Mouse (Mus musculus): Measurements from ENCODE around the gene Atg7.

The Atg7 gene

GRCm38 (mm10) chr6:114851688-114852087 is 208.8 kb downstream of the Atg7 start:
- DNase-seq (ENCODE audit: low read depth, low spot score): no peak

- no peak for DNase-seq (ENCODE audit: low read depth, low spot score)
Measured at GRCm38 (mm10) chr6:114852739-114853138, 209.8 kb downstream of the Atg7 start.

- no peak for DNase-seq (ENCODE audit: low read depth, low spot score)
Measured at GRCm38 (mm10) chr6:114854368-114854767, 211.5 kb downstream of the Atg7 start.

GRCm38 (mm10) chr6:114855644-114856043 is 212.7 kb downstream of the Atg7 start:
- no peak for DNase-seq (ENCODE audit: low read depth, low spot score)

GRCm38 (mm10) chr6:114856501-114856900 is 213.6 kb downstream of the Atg7 start:
- DNase-seq (ENCODE audit: low read depth, low spot score): no peak

DNA sequence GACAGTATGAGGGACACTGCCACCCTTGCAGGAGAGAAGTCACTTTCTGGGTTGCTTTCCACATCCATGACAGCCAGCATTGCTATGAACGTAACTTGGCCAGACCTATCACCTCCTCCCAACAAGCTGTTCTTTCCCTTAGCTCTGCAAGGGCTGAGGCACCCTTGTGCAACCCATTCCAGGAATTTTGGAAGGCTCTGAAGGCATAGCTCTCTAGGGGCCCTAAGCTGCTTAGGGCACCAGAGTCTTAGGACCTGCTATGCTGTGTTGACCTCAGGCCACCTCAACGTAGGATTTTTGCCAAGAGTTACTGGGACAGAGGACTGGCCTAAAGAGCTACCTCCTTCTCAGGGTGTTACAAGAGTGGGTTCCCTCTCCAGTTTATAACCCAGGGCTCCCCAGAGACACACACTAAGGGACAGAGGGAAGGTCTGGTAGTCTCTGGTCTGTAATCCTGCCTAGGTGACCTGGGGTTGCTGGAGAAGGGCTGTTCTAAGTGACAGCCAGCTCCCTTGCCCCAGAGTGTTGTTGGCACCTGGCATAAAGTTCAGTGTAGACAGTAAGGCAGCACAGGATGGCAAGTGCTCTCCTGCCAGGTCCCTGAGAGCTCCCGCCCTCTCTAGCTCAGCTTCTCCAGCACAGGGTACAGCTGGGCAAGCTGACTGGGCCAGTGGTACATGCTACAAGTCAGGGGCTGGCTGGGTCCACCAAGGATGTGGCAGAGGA is 215.3 kb downstream of the Atg7 start:
- DNase-seq (ENCODE audit: low read depth, low spot score): no peak

DNA sequence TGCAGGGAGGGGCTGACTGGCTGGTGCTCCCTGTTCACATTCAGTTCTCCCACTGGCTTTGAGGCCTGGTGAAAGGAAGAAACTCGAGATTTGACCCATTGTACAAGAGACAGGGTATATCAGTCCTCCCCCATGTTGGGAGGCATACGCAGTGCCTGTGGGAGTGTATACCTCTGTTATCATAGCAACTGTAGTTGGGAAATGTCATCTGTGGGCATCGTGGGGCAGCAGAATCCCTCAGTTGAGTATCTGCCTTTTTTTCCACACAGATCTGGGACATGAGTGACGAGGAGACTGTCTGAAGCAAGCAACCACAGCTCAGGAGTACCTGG is 215.8 kb downstream of the Atg7 start:
- no peak for DNase-seq (ENCODE audit: low read depth, low spot score)

GRCm38 (mm10) chr6:114860677-114861568 is 218.0 kb downstream of the Atg7 start:
- DNase-seq (ENCODE audit: low read depth, low spot score): no peak

DNA sequence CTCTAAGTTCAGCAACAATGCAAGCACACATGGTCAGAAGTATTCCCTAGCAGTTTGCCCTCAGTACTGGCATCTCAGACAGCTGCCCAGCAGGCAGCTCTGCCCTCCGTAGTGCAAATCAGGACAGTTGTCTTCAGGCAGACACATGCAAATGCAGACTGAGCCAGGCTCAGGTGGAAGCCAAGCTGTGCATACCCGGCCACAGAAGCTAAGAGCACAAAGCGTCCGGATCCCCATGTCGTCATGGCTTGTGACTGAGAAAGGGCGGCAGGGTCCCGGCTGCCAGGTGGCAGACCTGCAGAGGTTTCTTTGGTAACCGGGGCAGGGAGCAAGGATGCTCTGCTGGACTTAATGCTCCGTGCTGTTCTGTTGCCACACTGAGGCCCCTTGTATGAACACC is 218.7 kb downstream of the Atg7 start:
- DNase-seq (ENCODE audit: low read depth, low spot score): no peak

GRCm38 (mm10) chr6:114862046-114862445 is 219.1 kb downstream of the Atg7 start:
- DNase-seq (ENCODE audit: low read depth, low spot score): no peak

DNA sequence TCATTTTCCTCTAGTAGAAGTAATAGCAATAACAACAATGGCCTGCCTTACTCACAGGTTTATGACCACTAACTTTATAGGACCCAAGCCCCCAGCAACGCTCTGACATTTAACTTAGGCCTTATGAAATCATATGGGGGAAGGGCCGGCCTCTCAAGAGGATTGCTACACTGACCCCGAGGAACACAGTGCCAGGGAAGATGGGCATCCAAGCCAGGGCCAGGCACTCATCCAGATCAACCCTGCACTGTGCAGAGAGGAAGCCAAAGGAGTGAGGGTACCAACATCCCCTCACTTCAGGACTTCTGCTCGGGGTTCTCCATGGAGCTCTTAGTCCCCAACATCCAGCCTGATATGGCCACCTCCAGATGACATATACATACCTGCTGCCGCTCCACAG is 220.6 kb downstream of the Atg7 start:
- no peak for DNase-seq (ENCODE audit: low read depth, low spot score)

DNA sequence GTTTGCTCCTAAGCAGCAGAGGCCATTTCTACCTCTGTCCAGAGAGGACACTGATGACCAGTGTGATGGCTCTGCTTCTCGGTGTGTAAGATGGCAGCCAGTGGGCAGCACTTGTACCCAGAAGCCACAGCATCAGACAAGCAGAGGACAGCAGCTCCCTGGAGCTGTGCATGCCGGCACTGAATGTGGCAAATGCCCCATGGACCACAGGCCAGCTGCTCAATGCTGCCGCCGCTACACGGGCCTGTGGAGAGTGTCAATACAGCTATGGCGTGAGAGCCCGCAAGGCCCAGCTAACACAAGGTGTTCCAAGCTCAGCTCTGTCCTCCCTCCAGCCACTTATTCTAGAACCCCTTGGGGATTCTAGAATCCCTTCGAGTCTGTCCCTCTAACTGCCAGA is 221.5 kb downstream of the Atg7 start:
- DNase-seq (ENCODE audit: low read depth, low spot score): no peak

DNA sequence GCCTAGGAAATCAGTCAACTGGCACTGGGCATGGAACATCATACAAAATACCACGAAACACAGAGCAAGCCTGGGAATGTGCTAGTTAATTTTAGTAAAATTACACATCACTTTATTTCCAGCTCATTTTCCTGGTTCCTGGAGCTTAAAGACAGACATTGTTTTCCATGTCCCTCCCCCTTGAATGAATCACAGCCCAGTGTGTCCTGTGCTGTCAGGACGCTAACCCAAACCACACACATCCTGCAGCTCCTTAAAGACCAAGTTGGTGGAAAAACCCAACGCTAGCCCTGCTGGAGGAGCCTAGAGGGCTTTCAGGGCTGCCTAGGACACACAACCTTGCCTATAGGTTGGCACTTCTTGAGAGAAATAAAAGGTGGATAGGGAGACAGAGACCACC is 223.2 kb downstream of the Atg7 start:
- DNase-seq (ENCODE audit: low read depth, low spot score): no peak

- DNase-seq (ENCODE audit: low read depth, low spot score): no peak
Measured at GRCm38 (mm10) chr6:114866619-114867018, 223.7 kb downstream of the Atg7 start.

DNA sequence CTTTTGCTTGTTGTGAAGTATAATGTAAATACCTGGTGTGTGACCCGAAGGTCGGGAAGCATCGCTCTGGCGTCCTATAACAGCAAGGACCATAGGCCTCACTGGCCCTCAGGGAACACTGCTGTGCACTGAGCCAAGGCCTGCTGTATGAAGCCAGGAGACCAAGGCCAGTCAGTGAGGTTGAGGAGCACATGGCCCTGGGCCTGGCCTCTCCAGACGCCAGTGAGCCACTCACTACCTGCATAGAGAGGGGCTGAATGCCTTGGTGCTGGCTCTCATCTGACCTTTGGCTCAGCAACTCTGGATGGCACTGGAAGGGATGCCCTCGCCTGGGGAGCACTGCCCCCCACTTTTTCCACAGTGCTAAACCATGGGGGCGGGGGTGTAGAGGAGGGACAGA is 225.8 kb downstream of the Atg7 start:
- no peak for DNase-seq (ENCODE audit: low read depth, low spot score)

DNA sequence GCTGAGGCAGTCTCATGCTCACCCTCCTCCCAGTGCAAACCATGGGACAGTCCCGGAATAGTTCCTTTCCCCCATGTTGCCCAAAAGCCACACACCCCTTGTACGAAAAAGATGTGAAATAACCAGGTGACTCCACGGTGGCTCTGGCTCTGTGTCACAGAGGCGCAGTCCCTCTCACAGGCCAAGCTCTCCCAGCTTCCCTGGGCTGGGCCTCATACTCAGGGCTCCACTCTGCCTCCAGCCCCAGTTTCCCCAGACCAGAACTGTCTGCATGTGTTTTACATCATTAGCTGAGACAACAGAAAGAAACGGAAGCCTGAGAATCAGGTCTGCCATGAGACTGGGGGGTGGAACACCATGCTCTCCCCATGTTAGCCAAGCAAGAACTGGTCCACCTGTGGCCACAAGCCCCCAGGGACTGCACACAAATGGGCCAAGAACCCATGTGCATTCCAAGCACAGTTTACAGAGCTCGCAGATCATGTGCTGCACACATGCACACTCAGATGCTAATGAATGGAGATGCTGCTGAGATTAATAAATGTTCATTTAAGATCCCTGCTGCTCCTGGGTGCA is 226.7 kb downstream of the Atg7 start:
- no peak for DNase-seq (ENCODE audit: low read depth, low spot score)

GRCm38 (mm10) chr6:114871010-114871660 is 228.2 kb downstream of the Atg7 start:
- no peak for DNase-seq (ENCODE audit: low read depth, low spot score)

- no peak for DNase-seq (ENCODE audit: low read depth, low spot score)
Measured at GRCm38 (mm10) chr6:114873808-114874137, 230.9 kb downstream of the Atg7 start.

DNA sequence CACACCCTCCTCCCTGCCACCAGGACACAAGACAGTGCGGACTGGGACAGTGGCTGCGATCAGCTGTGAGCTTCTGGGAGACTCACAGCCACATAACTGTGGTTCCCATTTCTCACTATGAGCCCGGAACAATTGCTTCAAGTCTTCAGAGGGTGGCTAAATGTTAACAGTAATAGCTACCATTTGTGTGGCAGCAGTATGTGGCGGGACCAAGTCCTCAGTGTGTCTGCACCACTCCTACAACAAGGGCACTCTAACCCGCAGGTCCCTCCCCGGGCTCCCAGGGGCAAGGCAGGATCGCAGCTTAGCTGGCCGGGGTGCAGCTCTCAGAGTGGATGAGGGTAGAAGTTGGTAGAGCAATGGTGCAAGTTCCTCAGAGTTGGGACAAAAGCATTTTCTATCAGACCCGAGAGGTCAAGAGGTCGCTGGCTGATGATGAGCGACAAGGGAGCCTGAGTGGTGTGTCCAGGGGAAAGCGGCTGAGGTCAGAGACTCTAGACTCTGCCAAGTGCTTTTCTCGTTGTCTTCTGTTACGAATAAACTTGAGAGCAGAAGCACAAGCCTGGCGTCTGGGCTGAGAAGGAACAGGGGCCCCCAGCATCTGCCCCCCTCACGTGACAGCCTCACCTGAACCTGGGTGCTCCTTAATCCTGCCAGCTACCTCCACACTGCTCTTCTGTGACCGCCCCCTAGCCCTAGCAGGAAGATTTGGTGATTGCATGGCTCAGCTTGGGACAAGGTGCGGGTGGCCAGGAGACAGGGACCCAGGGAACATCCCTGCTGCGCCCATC is 231.4 kb downstream of the Atg7 start:
- DNase-seq (ENCODE audit: low read depth, low spot score): no peak

DNA sequence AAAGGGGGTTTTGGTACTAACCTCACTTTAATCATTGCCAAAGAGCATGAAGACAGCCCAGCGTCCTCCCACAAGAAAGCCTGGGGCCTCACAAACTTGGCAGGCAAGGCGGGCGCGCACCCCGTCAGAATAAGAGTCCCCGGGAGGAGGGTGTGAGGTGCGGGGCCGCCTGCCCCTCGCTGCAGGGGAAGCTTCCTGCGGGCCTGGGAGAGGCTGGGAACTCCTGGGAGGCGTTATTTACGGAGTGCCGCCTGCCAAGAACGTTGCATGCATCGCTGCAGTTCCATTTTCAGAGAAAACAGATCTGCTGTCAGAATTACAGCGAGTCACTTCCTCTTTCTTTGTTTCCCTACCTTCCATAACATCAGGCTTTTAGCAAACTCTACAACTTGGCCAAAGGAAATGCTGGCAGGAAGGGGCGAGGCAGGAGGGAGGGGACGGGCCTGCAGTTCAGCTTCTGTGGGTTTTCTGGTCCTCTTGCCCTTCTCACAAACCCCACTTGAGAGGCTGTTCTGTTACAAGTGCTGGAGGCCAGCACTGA is 232.2 kb downstream of the Atg7 start:
- DNase-seq (ENCODE audit: low read depth, low spot score): peak; percentile 77

DNA sequence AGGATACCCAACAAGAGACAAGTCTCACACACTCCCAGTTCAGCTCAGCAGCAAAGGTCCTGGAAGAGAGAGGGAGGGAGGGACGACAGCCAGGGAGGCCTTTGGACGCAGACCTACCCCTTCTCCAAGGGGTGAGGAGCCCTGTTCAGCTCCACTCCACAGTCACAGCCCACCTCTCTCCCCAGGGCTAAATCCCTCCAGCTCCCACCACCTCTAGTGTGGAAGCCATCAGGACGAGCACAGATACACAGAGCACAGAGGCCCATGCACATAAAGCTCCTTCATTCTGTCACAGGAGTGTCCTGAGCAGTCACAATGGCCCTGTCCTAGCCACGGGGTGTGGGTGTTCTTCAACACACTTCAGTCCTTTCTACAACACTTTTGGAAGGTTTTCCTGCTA is 233.1 kb downstream of the Atg7 start:
- DNase-seq (ENCODE audit: low read depth, low spot score): no peak
